Mouse (Mus musculus) thymus, adult 2 months (tissue): ENCODE results near the gene Trappc3.

ENCODE experiments used
- CTCF ChIP-seq: fragments of 200-500 bp; IDR thresholded peaks from 2 replicates; pipeline ENCODE4 v1.5.1; 2012; ENCODE audit warnings: mild to moderate bottlenecking, control low read depth, low read length, moderate library complexity, borderline replicate concordance; ENCODE audit not compliant: control insufficient read depth, poor library complexity, insufficient read depth; ENCODE audit errors: extremely low read depth
- POLR2A ChIP-seq: fragments of 200-500 bp; IDR thresholded peaks from 2 replicates; pipeline ENCODE4 v1.6.1; 2012; ENCODE audit warnings: mild to moderate bottlenecking, low read length, control low read depth, moderate library complexity; ENCODE audit not compliant: control insufficient read depth, poor library complexity, insufficient read depth; ENCODE audit errors: extremely low read depth

DNA sequence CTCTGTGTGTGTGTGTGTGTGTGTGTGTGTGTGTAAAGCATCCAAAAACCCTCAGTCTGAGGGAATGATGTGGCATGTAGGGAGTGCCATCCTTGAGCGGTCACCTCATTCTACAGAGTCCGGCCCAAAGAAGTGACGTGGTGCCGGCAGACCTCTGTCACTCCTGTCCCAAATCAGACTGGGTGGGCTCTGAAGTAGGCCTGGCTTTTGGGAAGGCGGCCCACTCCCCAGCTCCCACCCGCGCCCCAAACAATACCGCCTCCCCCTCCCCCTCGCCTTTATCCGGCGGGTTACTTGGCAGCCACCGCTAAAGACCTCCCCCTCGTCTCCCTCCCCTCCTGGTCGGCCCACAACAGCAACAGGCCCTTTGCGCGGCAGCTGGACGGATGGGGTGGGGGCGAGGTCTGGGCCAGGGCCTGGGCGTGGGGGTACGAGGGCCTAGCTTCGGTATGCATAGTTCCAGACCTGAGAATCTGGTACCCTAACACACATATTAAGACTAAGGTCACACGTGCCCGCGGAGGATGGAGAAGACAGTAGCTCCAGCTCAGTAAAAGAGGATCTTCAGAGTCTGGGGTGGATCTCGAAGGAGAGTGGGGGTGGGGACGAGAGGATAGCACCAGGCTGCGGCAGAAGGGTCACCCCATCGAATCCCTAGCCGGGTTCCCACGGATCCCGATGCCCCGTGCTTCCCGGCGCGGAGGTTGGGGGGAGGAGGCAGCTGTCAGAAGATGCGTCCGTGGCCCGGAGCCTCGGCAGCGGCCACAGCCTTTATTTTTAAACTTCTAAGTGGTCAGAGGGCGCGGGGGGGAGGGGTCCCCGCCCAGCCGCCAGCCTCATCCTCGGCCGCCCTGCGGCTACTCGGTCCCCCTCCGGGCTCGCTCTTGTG is 6.8 kb upstream of the Trappc3 start:
- no peak for TF ChIP-seq CTCF
- no peak for TF ChIP-seq POLR2A
